Mouse (Mus musculus): Measurements from ENCODE around the gene Pdik1l. TPM values are rescaled to one million over a fixed set of nuclear protein-coding genes. Genes with fewer than 3 reads are reported as not detected.
A peak's percentile ranks its signal among the peaks of the same experiment; 100 is the strongest.
"Not testable (repeated sequence)": the region's sequence is repeated elsewhere in the genome, so short reads cannot be mapped to it uniquely, and the experiment has no call there.

The Pdik1l gene
- polyA plus RNA-seq, 1 experiment from 2014 or later: 42.3 TPM

DNA sequence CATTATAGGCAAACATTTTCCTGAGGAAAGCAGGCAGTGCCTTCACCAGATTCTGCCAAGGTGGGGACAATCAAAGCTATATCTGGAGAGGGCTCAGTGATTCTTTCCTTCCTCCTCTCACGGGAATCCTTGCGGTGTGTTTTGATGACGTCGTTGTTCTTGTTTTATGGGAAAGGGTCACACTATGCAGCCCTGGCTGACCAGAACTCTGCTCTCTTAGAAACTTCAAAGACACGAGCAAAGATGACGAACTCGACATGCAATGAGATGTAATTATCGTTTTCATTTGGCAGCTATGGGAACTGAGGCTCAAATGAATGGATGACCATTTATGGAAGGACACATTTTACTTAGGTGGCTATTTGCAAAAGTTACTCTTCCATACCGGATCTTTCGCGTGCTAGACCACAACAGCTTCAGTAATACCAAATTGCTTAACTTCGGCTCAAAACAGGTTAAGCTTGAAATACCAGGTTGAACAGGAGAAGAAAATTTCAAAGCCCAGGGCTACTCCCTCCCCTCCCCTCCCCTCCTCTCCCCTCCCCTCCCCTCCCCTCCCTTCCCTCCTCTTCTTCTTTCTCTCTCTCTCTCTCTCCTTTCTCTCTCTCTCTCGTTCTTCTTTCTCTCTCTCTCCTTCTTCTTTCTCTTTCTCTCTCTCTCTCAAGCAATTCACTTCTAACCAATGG is 14.8 kb downstream of the Pdik1l start:
- Histone ChIP-seq H3K4me3 (replicated peaks) (no peak overlapping the region), H3K4me2 (replicated peaks) (no peak overlapping the region), H3K27ac (no peak overlapping the region), H3K27me3 (no peaks in the 10 kb centered on the region), H3K36me3 (peaks cover 14% of the 10 kb centered on the region), H3K9ac (replicated peaks) (no peak overlapping the region), H3K9me3 (no peaks in the 10 kb centered on the region), H3K4me1 (replicated peaks) (no peaks in the 10 kb centered on the region)
- WGBS: 37% methylated on average over 13 of the region's 13 CpGs
- ATAC-seq: no peak

DNA sequence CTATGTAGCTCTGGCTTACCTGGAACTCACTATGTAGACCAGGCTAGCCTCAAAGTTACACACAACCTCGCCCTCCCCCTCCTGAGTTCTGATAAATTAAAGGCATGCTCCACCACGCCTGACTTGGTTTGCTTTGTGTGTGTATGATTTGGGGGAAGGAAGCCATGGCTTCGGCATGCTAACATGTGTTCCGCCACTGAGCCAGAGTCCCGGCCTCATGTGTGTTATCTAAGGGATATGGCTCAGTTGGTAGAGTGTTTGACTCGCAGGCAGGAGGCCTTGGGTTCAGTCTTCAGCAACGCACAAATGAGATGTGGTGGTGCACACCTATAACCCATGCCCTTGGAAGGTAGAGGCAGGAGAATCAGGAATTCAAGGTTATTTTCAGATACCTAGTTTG is 15.7 kb downstream of the Pdik1l start:
- H3K9me3 ChIP-seq: no peaks in the 10 kb centered on the region
- no peak overlapping the region for H3K4me2 ChIP-seq (replicated peaks)
- peaks cover 5% of the 10 kb centered on the region for H3K36me3 ChIP-seq
- H3K27ac ChIP-seq: no peak overlapping the region
- 85% methylated on average over 7 of the region's 7 CpGs for WGBS
- H3K27me3 ChIP-seq: no peaks in the 10 kb centered on the region
- no peak overlapping the region for H3K9ac ChIP-seq (replicated peaks)
- no peak overlapping the region for H3K4me3 ChIP-seq (replicated peaks)
- H3K4me1 ChIP-seq (replicated peaks): no peaks in the 10 kb centered on the region
- ATAC-seq: no peak

DNA sequence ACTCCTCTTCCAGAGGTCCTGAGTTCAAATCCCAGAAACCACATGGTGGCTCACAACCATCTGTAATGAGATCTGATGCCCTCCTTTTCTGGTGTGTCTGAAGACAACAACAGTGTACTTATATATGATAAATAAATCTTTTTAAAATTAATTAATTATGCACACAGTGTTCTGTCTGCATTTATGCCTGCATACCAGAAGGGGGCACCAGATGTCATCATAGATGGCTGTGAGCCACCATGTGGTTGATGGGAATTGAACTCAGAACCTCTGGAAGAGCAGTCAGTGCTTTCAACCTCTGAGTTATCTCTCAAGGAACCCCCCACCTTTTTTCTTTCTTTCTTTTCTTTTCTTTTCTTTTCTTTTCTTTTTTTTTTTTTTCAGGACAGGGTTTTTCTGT is 18.1 kb downstream of the Pdik1l start:
- H3K9me3 ChIP-seq; H3K36me3 ChIP-seq; H3K27ac ChIP-seq; H3K9ac ChIP-seq (replicated peaks); H3K4me1 ChIP-seq (replicated peaks); H3K4me3 ChIP-seq (replicated peaks); H3K27me3 ChIP-seq; ATAC-seq; H3K4me2 ChIP-seq (replicated peaks): not testable (repeated sequence)

- Histone ChIP-seq H3K4me3 (replicated peaks) (no peak overlapping the region), H3K9me3 (no peaks in the 10 kb centered on the region), H3K4me2 (replicated peaks) (no peak overlapping the region), H3K36me3 (no peaks in the 10 kb centered on the region), H3K27ac (no peak overlapping the region), H3K4me1 (replicated peaks) (no peaks in the 10 kb centered on the region), H3K9ac (replicated peaks) (no peak overlapping the region), H3K27me3 (no peaks in the 10 kb centered on the region)
- ATAC-seq: no peak
- 86% methylated on average over 19 of the region's 19 CpGs for WGBS
Measured at GRCm38 (mm10) chr4:134268102-134268655, 19.5 kb downstream of the Pdik1l start.

DNA sequence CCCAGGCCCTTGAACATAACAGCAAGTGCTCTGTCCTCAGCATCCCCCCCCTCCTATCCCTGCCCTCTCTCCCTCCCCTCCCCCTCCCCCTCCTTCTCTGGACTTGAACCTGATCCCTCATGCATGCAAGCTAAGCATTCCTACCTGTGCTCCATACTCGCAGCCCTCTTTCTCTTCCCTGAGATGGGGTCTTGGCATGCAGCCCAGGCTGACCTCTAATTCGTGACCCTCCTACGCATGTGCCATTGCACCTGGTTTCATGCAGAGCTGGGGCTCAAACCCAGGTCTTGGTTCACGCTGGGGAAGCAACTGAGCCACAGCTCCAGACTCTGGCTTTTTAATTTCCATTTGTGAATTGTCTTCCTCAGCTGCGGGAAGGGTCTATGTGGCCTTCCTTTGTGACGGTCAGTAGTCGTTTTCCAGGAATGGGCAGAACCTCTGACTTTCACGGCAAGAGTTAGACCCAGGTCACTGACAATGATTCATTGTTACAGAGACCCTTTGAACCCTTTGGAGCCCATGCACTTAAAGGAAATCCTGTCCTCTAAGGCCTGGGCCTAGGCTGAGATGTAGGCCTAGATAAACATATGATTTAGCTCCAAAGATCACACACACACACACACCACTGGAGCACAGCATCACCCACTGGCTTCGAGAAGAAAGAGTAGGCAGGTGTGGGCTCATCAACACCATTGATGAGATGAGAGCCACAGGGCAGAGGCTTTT is 21.7 kb downstream of the Pdik1l start:
- no peaks in the 10 kb centered on the region for H3K27me3 ChIP-seq
- no peak for ATAC-seq
- H3K4me1 ChIP-seq (replicated peaks): no peaks in the 10 kb centered on the region
- no peak overlapping the region for H3K4me3 ChIP-seq (replicated peaks)
- H3K9me3 ChIP-seq: no peaks in the 10 kb centered on the region
- 76% methylated on average over 9 of the region's 9 CpGs for WGBS
- H3K27ac ChIP-seq: no peak overlapping the region
- no peak overlapping the region for H3K9ac ChIP-seq (replicated peaks)
- no peak overlapping the region for H3K4me2 ChIP-seq (replicated peaks)
- H3K36me3 ChIP-seq: no peaks in the 10 kb centered on the region

DNA sequence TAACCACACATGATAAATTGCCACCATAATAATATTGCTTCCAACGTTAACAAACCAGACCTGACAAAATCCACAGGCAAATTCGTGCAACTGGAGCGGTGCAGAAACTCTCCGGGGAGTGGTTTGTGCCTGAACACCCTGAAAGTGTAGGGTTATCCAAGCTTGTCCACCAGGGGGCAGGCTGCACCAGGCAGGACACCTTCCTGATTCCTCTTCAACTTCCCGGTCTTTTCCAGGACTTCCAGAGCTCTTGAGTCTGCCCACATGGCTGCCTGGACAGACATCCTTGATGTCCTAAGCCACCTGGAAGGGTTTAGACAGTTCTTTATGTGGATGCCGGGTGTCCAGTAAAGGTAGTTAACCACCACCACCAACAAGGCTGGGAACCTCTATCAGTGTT is 24.5 kb downstream of the Pdik1l start:
- no peaks in the 10 kb centered on the region for H3K4me1 ChIP-seq (replicated peaks)
- no peaks in the 10 kb centered on the region for H3K27me3 ChIP-seq
- 40% methylated on average over 6 of the region's 6 CpGs for WGBS
- no peak overlapping the region for H3K9ac ChIP-seq (replicated peaks)
- ATAC-seq: no peak
- no peak overlapping the region for H3K27ac ChIP-seq
- H3K36me3 ChIP-seq: no peaks in the 10 kb centered on the region
- no peak overlapping the region for H3K4me2 ChIP-seq (replicated peaks)
- H3K4me3 ChIP-seq (replicated peaks): no peak overlapping the region
- no peaks in the 10 kb centered on the region for H3K9me3 ChIP-seq

DNA sequence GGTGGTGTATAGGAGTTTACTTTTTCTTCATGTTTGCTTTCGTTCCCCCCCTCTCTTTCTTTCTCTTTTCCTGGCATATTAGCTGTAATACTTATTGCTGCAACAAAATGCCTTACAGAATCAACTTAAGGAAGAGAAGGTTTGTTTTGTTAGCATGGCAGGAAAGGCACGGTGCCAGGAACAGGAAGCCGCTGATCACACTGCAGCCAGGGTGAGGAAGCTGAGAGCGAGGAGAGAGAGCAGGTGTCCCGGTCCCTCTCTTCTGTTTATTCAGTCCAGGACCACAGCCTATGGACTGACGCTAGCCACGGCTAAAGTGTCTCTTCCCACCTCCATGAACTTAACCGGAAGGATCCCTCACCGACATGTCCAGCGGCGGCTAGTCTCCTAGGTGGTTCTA is 29.3 kb downstream of the Pdik1l start:
- no peak overlapping the region for H3K27ac ChIP-seq
- peaks cover 28% of the 10 kb centered on the region for H3K27me3 ChIP-seq
- no peak overlapping the region for H3K4me2 ChIP-seq (replicated peaks)
- H3K4me1 ChIP-seq (replicated peaks): peaks cover 38% of the 10 kb centered on the region
- WGBS: 67% methylated on average over 11 of the region's 11 CpGs
- H3K36me3 ChIP-seq: no peaks in the 10 kb centered on the region
- no peak overlapping the region for H3K9ac ChIP-seq (replicated peaks)
- H3K4me3 ChIP-seq (replicated peaks): no peak overlapping the region
- ATAC-seq: no peak
- H3K9me3 ChIP-seq: no peaks in the 10 kb centered on the region

- Histone ChIP-seq H3K4me1 (replicated peaks) (peaks cover 43% of the 10 kb centered on the region), H3K9me3 (no peaks in the 10 kb centered on the region), H3K4me2 (replicated peaks) (no peak overlapping the region), H3K27me3 (peaks cover 38% of the 10 kb centered on the region), H3K27ac (no peak overlapping the region), H3K9ac (replicated peaks) (0 out of 2 replicates have a peak overlapping the region, but pooled peaks have one; percentile 14), H3K36me3 (no peaks in the 10 kb centered on the region), H3K4me3 (replicated peaks) (no peak overlapping the region)
- 0 out of 2 replicates have a peak, but pooled peaks have one; percentile 46 for ATAC-seq
- 6% methylated on average over 11 of the region's 11 CpGs for WGBS
Measured at GRCm38 (mm10) chr4:134257198-134258009, 30.3 kb downstream of the Pdik1l start.

DNA sequence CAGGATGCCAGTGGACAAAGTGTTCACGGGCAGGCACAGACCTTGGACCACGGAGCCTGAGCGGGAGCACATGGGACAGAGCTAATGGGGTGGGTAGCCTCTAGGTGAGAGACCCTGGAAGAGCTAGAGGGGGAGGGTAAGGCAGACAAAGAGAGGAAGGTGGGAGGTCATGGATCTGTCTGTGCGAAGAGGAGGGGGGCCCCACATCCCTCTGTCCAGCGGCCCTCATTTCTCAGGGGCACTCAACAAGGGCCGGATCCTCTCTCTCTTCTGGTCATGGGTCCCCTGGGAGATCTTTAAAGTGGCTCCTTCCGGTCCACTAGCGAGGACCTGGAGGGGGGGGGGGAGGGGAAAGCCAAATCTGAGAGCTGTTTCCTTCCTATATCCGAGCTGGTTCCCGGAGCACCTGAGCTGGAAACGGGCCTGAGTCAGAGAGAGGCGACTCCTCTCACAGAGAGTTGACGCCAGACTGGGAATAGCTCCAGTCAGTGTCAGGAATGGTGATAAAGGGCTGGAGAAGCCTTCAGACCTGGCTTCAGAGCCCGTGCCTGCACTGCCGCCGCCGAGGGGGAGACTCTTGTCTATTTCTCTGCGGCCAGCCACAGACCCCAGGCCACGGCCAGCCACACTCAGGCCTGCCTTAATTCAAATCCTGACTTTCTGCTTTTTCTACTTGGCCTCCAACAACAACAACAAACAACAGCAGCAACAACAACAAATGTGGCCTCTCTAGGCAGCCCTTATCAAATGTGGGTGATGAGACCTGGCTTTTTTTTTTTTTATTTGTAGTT is 31.1 kb downstream of the Pdik1l start:
- 0 out of 2 replicates have a peak overlapping the region, but pooled peaks have one; percentile 14 for H3K9ac ChIP-seq (replicated peaks)
- no peak for ATAC-seq
- H3K36me3 ChIP-seq: no peaks in the 10 kb centered on the region
- H3K4me3 ChIP-seq (replicated peaks): no peak overlapping the region
- WGBS: 8% methylated on average over 19 of the region's 19 CpGs
- no peak overlapping the region for H3K27ac ChIP-seq
- peaks cover 46% of the 10 kb centered on the region for H3K27me3 ChIP-seq
- H3K4me1 ChIP-seq (replicated peaks): peaks cover 51% of the 10 kb centered on the region
- H3K9me3 ChIP-seq: no peaks in the 10 kb centered on the region
- no peak overlapping the region for H3K4me2 ChIP-seq (replicated peaks)

GRCm38 (mm10) chr4:134255854-134256253 is 31.8 kb downstream of the Pdik1l start:
- Histone ChIP-seq H3K27me3 (peaks cover 53% of the 10 kb centered on the region), H3K4me1 (replicated peaks) (peaks cover 59% of the 10 kb centered on the region), H3K36me3 (no peaks in the 10 kb centered on the region), H3K4me3 (replicated peaks) (no peak overlapping the region), H3K27ac (no peak overlapping the region), H3K4me2 (replicated peaks) (no peak overlapping the region), H3K9me3 (no peaks in the 10 kb centered on the region), H3K9ac (replicated peaks) (no peak overlapping the region)
- WGBS: 14% methylated on average over 4 of the region's 4 CpGs
- ATAC-seq: no peak

GRCm38 (mm10) chr4:134254835-134255234 is 32.9 kb downstream of the Pdik1l start:
- Histone ChIP-seq H3K4me1 (replicated peaks) (peaks cover 69% of the 10 kb centered on the region), H3K4me3 (replicated peaks) (no peak overlapping the region), H3K4me2 (replicated peaks) (no peak overlapping the region), H3K36me3 (no peaks in the 10 kb centered on the region), H3K27ac (no peak overlapping the region), H3K9ac (replicated peaks) (no peak overlapping the region), H3K9me3 (no peaks in the 10 kb centered on the region), H3K27me3 (peaks cover 63% of the 10 kb centered on the region)
- no peak for ATAC-seq
- 23% methylated on average over 3 of the region's 3 CpGs for WGBS
